Mouse (Mus musculus) lung, postnatal 10 days (tissue): ENCODE data around the gene Col6a1.

Experiments used
- DNase-seq: peaks from one replicate; pipeline ENCODE4 v3.0.0; 2021

Gene Col6a1

DNA sequence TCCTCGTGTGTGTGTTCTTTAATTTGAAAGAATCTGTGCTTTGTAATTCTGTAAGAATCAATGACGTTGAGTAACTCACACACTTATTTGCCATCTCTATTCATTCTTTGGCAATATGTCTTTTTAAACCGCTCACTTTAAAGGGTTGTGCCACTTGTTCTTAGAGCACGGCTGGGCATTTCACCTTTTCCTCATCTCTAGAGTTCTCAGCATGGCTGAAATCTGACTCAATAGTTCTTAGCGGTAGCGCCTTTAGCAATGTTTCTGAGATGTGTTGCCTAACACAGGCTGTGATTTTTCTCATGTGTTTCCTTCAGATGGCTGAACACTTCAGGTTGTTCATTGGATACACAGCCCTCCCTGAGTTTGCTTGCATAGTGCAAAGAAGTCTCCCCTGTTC lies 51.4 kb downstream of the Col6a1 start:
- no peak for DNase-seq

- DNase-seq, result no peak
Observed at GRCm38 (mm10) chr10:76671939-76672338, 54.0 kb downstream of the Col6a1 start.

- DNase-seq, result peak; percentile 69
Observed at GRCm38 (mm10) chr10:76668947-76669284, 57.1 kb downstream of the Col6a1 start.

DNA sequence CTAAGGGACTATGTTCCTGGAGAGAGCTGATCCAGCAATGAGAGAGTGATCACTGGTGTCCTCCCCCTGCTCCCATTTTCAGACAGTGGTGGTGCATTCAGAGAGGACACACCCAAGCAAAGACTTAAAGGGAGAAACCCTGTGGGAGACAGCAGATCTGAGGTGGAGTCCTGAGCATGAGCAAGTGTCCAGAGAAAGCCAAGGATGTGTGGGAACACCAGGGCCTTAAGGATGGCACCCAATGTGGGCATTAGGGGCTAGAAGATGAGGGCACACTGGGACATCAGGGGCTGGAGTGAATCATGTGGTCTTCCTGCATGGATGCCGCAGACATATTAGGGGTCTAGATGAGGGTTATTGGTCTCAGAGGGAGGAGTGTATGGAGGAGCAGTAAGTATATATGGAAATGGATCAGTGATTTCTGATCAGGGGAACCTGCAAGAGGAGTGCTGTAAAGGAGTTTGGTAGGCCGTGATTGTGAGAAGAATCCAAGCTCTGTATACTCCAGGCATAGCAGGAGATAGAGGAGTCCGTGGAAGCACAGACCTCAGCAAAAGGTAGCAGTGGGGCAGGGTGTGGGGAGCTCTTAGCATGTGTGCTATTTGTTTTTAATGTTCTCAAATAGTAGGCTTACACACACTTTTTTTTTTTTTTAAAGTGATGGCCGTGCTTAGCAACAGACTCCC lies 57.6 kb downstream of the Col6a1 start:
- no peak for DNase-seq

GRCm38 (mm10) chr10:76667197-76667805 lies 58.7 kb downstream of the Col6a1 start:
- no peak for DNase-seq

- DNase-seq, result no peak
Observed at GRCm38 (mm10) chr10:76665551-76665950, 60.4 kb downstream of the Col6a1 start.

- peak; percentile 93 for DNase-seq
Observed at GRCm38 (mm10) chr10:76664156-76665115, 61.5 kb downstream of the Col6a1 start.
